Mouse (Mus musculus) MEL-GATA-1-ER (cell line): ENCODE measurements around the gene Gm15737.

Experiments used
- DNase-seq: peaks from one replicate; pipeline ENCODE4 v3.0.0-alpha.2; 2012; ENCODE audit warnings: low read depth; ENCODE audit errors: extremely low read depth

Gene Gm15737

DNA sequence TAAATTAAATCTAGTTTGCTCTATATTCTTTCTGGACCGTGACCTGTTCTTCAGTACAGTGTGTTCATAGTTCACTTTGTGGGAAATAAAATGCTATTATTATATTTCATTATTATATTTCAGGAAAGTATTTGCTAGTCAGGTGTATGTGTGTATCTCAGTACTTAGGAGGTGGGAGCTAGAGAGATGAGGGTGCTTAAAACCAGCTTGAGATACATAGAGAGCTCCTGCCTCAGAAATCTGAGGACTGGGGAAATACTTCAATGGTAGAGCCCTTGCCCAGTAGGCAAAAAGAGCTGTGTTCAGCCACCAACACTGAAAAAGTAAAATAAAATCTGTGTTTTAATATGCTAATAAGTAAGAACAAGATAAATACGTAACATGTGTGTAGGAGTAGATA, 6.2 kb downstream of the Gm15737 start:
- no peak for DNase-seq

DNA sequence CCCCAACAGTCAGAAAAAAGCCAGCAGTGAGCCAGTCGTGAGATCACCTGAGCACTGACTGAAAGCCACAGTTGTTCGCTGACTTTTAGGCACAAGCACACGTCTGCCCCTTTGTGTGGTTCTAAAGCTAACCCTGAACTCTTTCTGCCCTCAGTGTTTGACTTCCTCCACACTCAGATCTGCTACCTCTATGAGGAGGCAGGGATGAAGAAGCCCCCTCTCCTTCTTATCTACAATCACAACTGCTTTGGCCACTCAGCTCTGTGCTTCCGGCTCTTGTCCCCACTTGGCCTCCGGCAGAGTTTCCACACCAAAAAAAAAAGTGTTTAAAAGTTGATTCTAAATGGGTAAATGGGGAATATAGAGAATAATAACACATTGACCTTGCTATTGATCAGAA, 7.0 kb downstream of the Gm15737 start:
- DNase-seq, result no peak

DNA sequence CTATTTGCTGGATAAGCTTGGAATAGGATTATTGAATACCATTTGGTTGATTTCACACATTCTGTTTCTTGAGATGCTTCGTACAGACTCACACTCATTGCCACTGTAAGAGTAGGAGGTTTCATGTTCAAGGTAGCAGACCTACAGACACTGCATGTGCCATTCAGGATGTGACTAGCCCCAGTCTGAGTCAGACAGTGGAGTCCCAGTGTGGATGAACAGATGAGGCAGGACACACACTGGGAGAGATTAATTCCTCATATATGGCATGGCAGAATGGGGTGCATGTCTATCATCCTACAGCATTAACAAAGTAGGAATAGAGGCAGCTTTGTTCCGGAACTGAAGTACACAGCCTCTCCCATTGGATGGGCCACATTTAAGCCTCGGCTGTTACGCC, 8.1 kb downstream of the Gm15737 start:
- DNase-seq, result no peak

DNA sequence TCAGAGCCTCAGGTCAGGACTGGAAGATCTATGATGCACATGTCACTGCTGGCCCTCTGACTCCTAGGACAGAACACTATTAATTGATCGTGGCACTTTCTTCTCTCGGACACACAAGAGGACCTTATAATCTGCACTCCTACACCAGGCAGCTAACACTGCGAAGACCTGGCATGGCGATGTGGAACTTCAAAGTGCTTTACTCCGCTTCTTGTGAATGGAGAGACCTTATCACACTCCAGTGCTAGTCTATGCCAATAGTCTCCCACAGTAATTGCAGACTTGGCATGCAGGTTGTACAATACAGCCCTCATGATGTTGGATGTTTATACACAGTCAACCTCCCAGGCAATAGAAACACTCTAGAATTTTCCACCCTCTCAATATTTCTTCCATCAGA, 9.6 kb downstream of the Gm15737 start:
- DNase-seq, result no peak

DNA sequence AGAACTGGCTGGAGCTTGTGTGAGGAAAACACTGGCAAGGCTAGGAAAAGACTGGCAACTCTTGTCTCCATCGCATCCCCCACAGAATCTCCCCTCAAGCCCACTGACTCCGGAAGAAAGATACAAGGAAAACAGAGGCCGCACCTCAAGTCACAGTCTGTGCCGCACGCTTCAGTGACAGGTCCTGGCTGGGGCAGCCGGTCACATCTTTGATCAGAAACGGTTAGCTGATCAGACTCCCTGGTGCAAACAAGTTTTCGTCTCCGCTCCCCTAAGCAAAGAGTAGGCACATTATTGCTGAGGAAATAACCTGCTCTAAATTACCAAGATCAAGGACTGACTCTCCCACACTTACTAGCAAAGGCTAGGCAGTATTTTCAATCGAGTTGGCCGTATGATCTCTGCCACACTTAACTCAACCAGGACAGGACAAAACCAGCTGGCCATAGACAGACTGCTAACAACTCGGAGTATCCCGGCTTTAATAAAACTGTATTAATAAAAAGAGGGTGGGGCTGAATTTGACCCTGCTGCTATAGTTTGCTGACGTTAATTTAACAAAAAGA, 10.6 kb downstream of the Gm15737 start:
- no peak for DNase-seq

DNA sequence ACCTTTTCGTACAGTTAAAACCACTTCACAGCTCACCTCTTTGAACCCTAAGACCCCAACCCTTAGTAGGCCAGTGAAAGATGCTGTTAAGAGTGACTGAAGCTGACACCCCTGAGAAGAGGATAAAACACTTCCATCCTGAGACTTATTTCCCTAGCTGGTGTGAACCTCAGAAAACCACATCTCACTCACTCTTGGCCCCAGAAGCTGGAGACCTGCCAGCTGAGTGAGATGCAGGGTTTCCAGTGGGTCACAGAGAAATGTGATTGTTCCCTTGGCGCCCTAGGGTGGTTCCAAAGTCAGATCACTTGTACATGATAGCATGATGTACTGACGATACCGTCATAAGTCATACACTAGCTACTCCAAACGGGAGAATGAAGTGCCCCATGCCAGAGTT, 13.3 kb downstream of the Gm15737 start:
- DNase-seq, result no peak

DNA sequence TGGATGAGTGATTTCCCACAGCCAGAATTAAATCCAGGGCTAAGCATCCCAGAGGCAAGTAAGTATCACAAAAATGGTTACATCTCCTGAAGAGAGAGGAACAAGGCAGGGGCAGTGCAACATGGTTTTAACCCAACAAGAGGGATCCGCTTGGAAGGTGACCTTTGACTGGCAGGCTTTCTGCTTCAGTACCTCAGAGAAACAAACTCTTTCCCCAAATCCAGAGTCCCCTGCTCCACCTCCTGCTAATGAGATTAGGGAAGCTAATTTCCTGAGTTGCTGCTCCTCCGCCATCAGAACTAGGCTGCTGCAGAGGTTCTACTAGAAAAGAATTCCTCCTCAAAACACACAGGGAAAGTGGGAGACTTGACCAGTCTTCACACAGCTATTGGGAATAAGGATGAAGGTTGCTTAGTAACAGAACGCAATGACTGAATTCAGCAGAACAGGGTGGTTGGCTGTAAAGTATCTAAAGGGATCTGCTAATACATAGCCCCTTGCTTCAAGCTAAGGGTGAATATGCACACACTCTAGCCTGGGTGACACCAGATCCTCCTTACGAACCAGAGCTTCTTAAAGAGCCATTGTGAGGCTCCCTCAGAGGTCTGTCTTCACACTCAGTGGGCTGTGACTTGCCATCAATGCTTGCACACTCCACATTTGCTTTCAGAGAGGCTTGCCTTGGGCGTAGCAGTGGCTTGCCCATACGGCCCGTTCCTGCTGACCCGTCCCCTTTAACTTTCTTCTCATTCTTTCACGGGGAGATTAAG, 14.2 kb downstream of the Gm15737 start:
- DNase-seq, result no peak

DNA sequence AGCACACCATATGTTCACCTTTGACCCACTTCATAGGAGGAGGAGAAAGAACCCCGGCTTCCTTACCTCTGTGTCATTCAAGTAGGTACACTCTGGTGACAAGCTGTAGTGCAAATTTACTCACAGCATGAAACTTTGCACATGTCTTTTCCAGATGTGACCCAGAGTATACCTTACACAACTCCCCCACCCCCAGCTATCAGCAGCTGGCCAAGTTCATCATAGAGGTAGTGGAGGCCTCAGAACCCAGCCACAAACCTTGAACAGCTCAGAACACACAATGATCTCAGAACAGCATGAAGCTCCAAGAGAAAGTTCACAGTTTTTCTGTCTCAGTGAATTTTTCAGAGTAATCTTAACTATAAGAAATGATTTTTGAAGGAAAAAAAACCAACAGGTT, 22.4 kb downstream of the Gm15737 start:
- DNase-seq, result no peak

DNA sequence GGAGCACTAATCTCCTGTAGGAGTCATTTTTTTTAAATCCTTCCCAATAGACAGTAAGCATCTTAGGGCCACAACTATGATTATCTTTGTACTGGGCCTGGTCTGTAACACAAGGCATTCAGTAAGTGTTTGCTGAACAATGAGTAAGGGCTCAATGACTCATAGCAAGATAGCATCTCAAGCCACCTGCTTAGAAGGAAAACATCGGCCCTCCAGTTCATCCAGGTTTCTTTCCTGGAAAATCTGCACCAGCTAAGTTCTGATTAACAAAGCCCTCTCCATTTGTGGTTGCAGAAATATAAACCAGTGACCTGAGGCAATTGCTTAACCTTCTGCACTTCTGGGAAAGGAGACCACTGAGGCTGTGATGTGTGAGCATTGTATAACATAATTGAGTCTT, 34.9 kb downstream of the Gm15737 start:
- DNase-seq, result no peak

DNA sequence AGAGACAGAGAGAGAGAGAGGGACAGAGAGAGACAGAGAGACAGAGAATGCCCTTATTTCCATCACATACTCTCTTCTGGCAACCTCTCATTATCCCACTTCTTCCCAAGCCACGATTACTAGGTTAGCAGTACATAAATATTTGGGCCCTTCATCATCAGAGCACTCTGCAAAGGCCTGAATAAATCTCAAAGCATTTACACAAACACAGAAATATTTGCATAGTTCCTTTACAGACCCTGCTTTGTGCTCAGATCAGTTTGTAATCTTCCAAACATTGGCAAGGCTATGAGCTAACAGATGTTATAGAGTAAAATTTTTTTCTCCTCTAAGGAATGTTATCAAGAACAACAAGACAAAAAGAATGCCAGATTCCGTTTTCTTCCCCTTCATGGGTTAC, 35.3 kb downstream of the Gm15737 start:
- no peak for DNase-seq

DNA sequence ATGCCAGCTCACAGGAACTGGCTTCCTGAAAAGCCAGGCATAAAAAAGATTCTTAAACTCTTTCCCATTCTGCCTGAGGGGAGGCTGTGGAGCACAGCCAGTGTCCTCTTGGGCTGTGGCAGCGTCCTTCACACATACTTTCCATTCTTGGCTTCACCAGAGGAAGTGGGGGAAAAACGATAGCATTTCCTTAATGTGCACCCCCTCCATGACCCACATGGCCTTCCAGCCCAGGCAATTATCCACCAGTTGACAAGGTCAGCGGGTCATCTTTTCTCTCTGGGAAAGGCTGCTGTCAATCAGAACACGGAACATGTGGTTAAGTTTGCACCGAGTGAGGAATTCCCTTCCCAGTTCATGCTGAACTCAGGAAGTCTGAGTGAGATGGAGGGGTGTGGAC, 36.8 kb downstream of the Gm15737 start:
- DNase-seq, result no peak

DNA sequence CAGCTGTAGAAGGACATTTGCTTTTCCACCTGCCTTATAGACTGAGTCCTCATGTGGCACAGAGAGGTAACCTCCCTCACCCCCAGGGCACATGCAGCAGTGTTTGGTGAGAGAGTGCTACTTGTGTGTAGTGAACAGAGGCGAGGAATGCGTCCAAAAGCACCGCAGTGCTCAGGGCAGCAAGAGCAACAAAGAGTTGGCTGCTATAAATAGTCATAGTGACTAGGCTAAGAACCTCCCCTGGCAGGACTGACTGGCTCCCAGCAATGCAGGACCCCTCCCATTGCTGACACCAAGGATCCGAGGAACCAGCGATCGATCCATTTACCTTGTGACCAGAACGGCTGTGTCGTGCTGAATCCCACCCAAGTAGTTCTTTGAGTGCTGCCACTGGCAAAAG, 40.2 kb downstream of the Gm15737 start:
- no peak for DNase-seq

DNA sequence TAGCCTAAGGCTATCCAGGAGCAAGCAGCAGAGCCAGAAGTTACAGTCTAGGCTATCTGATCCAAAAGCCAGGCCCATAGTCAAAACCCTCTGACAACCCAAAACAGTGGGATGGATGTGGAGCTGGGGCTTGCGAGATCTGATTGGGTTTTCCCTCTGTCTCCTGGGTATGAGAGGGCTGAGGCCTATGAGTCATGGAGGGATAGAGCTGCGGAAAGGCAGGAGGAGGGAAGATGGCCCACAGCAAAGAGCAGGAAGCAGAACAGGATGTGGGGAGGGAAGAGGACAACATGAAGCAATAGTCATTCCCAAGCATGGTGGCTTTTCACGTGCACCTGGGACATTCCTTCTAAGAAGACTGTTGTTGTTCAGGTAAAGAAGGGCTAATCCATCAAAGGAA, 41.5 kb downstream of the Gm15737 start:
- no peak for DNase-seq

DNA sequence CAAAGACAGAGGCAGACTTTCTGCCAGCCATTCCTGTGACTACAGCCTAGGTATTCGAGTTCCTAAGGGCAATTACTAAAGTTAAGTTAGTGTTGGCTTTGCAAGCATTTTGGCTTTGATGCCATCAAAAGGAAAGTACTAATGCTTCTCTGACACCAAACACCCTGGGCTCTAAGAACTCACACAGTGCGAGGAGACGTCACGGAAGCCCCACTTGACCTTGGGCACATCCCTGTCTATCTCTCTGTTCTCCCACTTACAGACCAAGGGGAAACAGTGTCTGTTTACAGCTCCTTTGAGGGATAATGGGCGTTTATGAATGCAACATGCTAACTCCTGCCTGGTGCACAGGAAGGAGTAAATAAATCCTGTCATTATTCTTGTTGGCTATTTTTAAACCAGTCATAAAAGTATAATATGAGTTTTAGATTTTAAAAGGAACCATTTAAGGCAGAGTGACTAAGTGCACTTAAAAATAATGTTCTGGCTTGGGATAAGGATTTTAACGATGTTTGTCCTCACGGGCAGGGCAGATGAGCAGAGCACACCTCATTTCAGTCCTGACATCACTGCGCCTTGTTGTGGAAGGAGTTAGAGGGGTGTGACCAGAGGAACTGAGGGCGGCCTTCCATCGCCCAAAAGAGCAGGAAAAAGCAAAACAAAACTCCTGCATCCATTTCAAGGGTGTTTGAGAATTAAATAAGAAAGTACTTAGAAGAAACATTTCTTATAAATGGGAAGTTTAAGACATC, 52.0 kb downstream of the Gm15737 start:
- no peak for DNase-seq

DNA sequence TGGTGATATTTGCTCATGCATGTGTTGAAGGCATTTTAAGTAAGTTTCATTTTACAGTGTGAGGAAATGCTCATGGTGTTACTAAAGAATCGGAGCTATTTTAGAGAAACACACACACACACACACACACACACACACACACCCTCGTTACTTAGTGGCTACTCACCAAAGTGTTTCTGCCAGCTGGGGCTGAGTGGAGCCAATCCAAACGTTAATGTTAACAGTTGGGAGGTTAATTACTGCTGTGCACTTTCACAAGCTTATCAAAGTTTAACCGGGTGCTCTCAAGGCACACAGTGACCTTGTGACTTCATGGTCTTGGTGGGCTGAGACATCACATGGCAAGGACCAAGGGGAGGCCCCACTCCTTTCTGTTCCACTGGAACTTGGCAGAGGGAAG, 52.7 kb downstream of the Gm15737 start:
- no peak for DNase-seq

DNA sequence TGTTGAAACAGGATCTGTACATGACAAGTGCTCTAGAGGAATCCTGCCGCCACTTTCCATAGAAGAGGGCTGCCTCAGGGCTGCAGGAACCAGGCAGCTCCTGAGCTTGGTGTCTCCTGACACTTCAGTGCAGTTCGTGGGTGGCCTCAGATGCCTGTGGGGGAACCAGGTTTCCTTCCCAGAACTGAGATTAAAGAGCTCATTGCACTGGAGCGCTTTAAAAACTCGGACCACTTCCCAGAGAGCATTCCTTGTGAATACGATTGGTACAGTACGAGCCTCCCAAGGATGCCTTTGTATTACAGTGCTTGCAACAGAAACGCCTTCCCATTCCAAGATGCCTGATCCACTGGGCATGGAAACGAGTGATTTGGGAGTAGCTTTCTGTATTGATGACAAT, 55.4 kb downstream of the Gm15737 start:
- DNase-seq, result no peak

DNA sequence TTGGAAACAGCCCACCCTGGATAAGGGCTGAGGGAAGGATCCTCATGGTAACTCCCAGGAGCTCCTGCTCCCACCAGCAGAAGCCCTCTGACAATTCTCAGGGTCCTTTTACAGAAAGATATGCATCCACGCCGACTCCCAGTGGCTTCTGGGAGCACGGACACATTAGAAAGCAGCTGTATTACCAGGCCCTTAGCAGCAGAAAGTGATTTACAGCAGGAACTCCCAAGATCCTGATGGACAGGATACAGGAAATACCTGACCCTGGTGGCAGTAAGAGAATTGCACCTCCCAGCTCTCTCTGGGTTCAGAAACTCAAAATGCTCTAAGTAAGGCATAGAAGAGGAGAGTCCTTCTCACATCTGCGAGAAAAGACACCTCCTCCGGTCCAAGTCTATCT, 59.1 kb downstream of the Gm15737 start:
- DNase-seq, result no peak
